Mouse (Mus musculus): ENCODE results near the gene Ubtf.

GRCm38 (mm10) chr11:102285095-102285834 lies 34.3 kb downstream of the Ubtf start:
- TF ChIP-seq CTCF (IDR thresholded peaks at IDR 0.05; ENCODE audit: control insufficient read depth, insufficient read depth, insufficient replicate concordance, low read depth, low read length), result no peak
- no peak for TF ChIP-seq POLR2A (IDR thresholded peaks at IDR 0.05; ENCODE audit: control insufficient read depth, low read depth, low read length)
